Mouse (Mus musculus) G1E (cell line): ENCODE data around the gene Spata2. TPM values are rescaled to one million over a fixed set of nuclear protein-coding genes. Genes with fewer than 3 reads are reported as not detected.
A peak's percentile ranks its signal among the peaks of the same experiment; 100 is the strongest.

Experiments
- ATAC-seq: 2 replicates; pipeline ENCODE4 v1.8.0; 2016; ENCODE audit warnings: mild to moderate bottlenecking; ENCODE audit not compliant: insufficient number of reproducible peaks, poor library complexity, low FRiP score, severe bottlenecking; ENCODE audit errors: extremely low read depth
- DNase-seq: peaks from one replicate; pipeline ENCODE4 v3.0.0; 2012; ENCODE audit warnings: low spot score
- H3K27me3 ChIP-seq: 2 replicates; pipeline ENCODE4 v1.6.1; 2012; ENCODE audit warnings: mild to moderate bottlenecking, low read length, inconsistent platforms; ENCODE audit not compliant: insufficient read depth
- H3K36me3 ChIP-seq: replicated peaks from 2 replicates; pipeline ENCODE3; 2012; ENCODE audit warnings: mild to moderate bottlenecking, inconsistent platforms
- H3K4me1 ChIP-seq: 2 replicates; pipeline ENCODE4 v1.6.1; 2012; ENCODE audit warnings: low read depth, low read length, inconsistent platforms, mixed read lengths; ENCODE audit not compliant: insufficient read depth
- H3K4me3 ChIP-seq: 2 replicates; pipeline ENCODE4 v1.5.1; 2012; ENCODE audit warnings: low read depth, mild to moderate bottlenecking, inconsistent platforms, low read length, moderate library complexity, mixed read lengths
- H3K9me3 ChIP-seq: replicated peaks from 2 replicates; pipeline ENCODE4 v1.6.1; 2012; ENCODE audit warnings: inconsistent platforms
- CTCF ChIP-seq: IDR thresholded peaks from 2 replicates; pipeline ENCODE4 v1.5.1; 2012; ENCODE audit warnings: low read depth, low read length, inconsistent platforms, mixed read lengths
- GATA1 ChIP-seq: IDR thresholded peaks from 2 replicates; pipeline ENCODE4 v1.6.1; 2012; ENCODE audit warnings: borderline replicate concordance, low read length, inconsistent platforms, mixed read lengths
- GATA2 ChIP-seq: IDR thresholded peaks from 2 replicates; pipeline ENCODE4 v1.6.1; 2012; ENCODE audit warnings: low read depth, low read length, inconsistent platforms, borderline replicate concordance
- POLR2AphosphoS5 ChIP-seq: IDR thresholded peaks from 2 replicates; pipeline ENCODE4 v1.6.1; 2012; ENCODE audit warnings: low read depth, low read length, inconsistent platforms; ENCODE audit not compliant: insufficient replicate concordance
- TAL1 ChIP-seq: conservative IDR thresholded peaks from 2 replicates; pipeline ENCODE4 v1.6.1; 2012; ENCODE audit warnings: low read depth, low read length, inconsistent platforms, mixed read lengths
- polyA plus RNA-seq: library from polyadenylated mRNA; stranded (reverse); fragments of >175 nt; gene quantifications from 2 replicates; pipeline ENCODE4 v1.2.3, GENCODE M21; 2012
- total RNA-seq, 2 experiments: library from RNA; stranded (forward) in 1 of 2; stranded (reverse) in 1 of 2; fragments of 200-1000 nt in 1 of 2; fragments of >200 nt in 1 of 2; fragmentation: Nextera tagmentation in 1 of 2; gene quantifications; 2 replicates each; pipeline ENCODE4 v1.2.3; 2014 to 2017

Spata2 gene
- total RNA-seq (2014; fragmentation: Nextera tagmentation), result 11.6 and 16.2 TPM in 2 replicates
- 6.7 and 7.6 TPM in 2 replicates for total RNA-seq (2017)
- polyA plus RNA-seq, result 26.5 and 27.9 TPM in 2 replicates

DNA sequence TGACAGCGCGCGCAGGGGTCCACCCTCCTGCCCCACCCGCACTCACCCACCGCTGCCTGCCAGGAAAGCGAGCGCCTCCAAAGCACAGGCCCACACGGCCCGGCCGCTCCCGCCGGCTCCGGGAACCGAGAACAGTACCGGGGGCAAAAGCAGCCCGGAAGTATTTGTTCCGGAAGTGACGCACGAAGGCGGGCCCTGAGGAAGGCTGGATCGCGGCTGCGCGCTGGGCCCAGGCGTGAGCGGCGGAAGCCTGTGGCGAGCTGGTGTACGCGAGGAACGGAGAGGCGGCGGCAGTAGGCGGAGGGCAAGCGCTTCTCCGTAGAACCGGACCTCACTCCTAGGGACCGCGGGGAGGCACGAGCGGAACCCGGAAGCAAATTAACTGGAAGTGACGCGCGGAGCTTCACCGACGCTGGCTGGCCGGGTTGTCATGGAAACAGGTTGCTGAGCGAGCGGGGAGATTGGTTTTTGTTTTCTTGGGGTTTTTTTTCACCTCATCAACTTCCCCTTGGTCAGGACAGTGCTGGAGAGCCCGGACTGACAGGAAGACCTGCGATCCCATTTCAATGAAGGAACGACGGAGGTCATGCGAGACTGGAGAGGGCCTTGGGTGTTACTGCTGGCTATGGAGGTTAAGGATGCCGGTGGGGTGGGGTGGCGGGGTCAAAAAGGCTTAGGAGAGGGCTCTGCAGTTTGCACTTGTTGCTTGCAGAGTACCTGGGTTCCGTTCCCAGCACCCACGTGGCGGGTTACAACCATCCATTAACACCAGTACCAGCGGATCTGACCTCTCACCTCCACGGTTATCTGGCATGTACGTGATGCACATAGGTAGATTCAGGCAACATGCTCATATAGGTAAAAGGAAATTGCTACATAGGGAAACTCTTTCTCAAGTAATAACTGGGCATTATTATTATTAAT is at the start of gene Spata2:
Spata2 (minus strand) TSS at position 175 of the 924 bp plus-strand sequence.
- TF ChIP-seq TAL1, result no peak
- TF ChIP-seq POLR2AphosphoS5, result no peak
- no peak for TF ChIP-seq CTCF
- no peak for TF ChIP-seq GATA1
- TF ChIP-seq GATA2, result no peak
- H3K9me3 ChIP-seq, result no peaks in the 10 kb centered on the region
- H3K4me1 ChIP-seq, result peaks cover 37% of the 10 kb centered on the region
- H3K4me3 ChIP-seq, result peak within 1 kb of the TSS; percentile 98
- DNase-seq (peak; percentile 90), ATAC-seq (peak; percentile 68)
- peaks cover 51% of the 10 kb centered on the region for H3K36me3 ChIP-seq
- no peaks in the 10 kb centered on the region for H3K27me3 ChIP-seq

DNA sequence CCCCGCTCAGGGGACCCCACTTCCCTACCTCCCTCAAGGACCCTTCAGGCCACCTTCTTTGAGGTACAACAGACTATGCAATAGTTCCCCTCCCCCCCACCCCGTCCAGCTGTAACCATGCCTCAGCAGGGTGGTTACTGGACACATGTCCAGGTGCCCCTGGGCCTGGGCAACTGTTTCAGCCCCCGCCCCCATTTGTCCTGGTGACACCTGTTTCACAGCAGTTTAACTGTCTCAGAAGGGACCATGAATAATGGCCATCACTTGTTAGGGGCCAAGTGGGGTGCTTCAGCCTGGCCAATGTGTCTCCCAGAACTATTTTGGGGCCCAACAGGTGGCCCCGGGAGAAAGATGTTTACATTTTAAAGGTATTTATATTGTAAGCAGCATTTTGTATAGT is 49.7 kb upstream of the Spata2 start:
- no peak for ATAC-seq
- H3K4me1 ChIP-seq, result peaks cover 7% of the 10 kb centered on the region; the same call in 1 of the 2 replicates
- no peak overlapping the region for H3K4me3 ChIP-seq
- DNase-seq, result no peak
- H3K36me3 ChIP-seq, result no peaks in the 10 kb centered on the region
- no peaks in the 10 kb centered on the region for H3K9me3 ChIP-seq
- H3K27me3 ChIP-seq, result peaks cover 49% of the 10 kb centered on the region
- TF ChIP-seq POLR2AphosphoS5 (no peak), CTCF (no peak), GATA2 (no peak), GATA1 (no peak), TAL1 (no peak)

DNA sequence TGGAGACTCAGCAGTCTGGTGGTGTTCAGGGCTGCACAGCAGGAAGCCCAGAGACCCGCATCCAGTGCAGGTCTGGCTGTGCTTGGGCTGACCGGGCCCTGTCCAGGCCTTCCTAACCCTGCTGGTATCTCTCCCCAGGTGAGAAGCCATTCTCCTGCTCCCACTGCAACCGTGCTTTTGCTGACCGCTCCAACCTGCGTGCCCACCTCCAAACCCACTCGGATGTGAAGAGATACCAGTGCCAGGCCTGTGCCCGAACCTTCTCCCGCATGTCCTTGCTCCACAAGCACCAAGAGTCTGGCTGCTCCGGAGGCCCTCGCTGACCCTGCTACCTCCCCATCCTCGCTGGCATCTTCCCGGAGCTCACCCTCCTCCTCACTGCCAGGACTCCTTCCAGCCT is 49.1 kb upstream of the Spata2 start:
- Histone ChIP-seq H3K4me3 (no peak overlapping the region), H3K36me3 (no peaks in the 10 kb centered on the region), H3K4me1 (peaks cover 7% of the 10 kb centered on the region; the same call in 1 of the 2 replicates), H3K27me3 (peaks cover 54% of the 10 kb centered on the region), H3K9me3 (no peaks in the 10 kb centered on the region)
- no peak for DNase-seq
- TF ChIP-seq TAL1 (no peak), POLR2AphosphoS5 (no peak), GATA1 (no peak), CTCF (no peak), GATA2 (no peak)
- no peak for ATAC-seq

DNA sequence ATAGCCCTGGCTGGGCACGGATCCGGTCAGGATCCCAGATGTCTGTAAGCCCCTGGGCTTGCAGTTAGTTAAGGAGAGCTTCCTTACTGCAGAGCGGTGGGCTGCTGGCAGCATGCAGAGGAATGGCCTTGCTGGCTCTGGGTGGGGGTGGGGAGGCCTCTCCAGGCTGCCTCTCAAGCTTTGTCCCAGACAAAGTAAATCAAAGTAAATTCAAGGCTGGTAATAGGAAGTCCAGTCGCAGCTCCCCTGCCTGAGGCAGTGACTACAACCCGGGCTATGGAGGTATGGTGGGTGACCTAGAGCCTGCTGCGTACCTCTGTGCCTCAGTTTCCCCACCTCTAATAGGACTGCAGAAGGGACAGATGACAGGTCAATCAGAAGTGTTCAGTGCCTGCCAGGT is 48.6 kb upstream of the Spata2 start:
- no peaks in the 10 kb centered on the region for H3K9me3 ChIP-seq
- H3K4me1 ChIP-seq, result peaks cover 7% of the 10 kb centered on the region; the same call in 1 of the 2 replicates
- peaks cover 58% of the 10 kb centered on the region for H3K27me3 ChIP-seq
- no peak for DNase-seq
- no peaks in the 10 kb centered on the region for H3K36me3 ChIP-seq
- ATAC-seq, result no peak
- TF ChIP-seq CTCF (no peak), GATA1 (no peak), TAL1 (no peak), POLR2AphosphoS5 (no peak), GATA2 (no peak)
- no peak overlapping the region for H3K4me3 ChIP-seq

DNA sequence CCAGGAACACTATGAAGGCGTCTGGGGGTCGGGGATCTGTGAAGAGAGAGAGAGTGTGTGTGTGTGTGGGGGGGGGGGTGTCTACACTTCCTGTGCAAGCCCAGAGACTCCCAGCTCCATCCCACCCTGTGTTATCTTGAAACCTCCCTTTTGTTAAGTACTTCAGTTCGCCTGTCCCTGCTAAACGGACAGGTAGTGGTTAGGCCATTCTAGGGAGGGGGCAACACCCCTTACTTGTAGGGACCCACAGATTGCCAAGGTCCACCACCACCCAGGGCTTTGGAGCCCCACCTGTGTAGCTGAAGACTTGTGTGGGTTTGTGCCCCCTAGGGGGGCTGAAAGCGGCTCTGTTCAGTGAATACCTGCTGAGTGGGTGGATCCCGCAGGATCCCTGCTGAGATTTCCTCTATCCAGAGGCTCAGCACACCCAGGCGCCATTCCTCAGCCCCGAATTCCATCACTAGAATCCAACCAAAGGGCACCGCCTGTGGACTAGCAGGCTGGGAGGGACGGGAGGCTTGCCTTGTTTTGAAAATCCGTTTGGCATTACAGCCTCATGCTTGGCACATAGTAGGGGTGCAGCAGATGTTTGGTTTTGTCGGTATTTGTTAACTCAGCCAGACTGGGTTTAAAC is 47.9 kb upstream of the Spata2 start:
- no peak overlapping the region for H3K4me3 ChIP-seq
- no peaks in the 10 kb centered on the region for H3K9me3 ChIP-seq
- H3K27me3 ChIP-seq, result peaks cover 62% of the 10 kb centered on the region
- H3K36me3 ChIP-seq, result no peaks in the 10 kb centered on the region
- DNase-seq (no peak), ATAC-seq (no peak)
- H3K4me1 ChIP-seq, result peaks cover 7% of the 10 kb centered on the region; the same call in 1 of the 2 replicates
- TF ChIP-seq GATA2, result no peak
- TF ChIP-seq POLR2AphosphoS5, result no peak
- TF ChIP-seq CTCF, result no peak
- TF ChIP-seq GATA1, result no peak
- TF ChIP-seq TAL1, result no peak

DNA sequence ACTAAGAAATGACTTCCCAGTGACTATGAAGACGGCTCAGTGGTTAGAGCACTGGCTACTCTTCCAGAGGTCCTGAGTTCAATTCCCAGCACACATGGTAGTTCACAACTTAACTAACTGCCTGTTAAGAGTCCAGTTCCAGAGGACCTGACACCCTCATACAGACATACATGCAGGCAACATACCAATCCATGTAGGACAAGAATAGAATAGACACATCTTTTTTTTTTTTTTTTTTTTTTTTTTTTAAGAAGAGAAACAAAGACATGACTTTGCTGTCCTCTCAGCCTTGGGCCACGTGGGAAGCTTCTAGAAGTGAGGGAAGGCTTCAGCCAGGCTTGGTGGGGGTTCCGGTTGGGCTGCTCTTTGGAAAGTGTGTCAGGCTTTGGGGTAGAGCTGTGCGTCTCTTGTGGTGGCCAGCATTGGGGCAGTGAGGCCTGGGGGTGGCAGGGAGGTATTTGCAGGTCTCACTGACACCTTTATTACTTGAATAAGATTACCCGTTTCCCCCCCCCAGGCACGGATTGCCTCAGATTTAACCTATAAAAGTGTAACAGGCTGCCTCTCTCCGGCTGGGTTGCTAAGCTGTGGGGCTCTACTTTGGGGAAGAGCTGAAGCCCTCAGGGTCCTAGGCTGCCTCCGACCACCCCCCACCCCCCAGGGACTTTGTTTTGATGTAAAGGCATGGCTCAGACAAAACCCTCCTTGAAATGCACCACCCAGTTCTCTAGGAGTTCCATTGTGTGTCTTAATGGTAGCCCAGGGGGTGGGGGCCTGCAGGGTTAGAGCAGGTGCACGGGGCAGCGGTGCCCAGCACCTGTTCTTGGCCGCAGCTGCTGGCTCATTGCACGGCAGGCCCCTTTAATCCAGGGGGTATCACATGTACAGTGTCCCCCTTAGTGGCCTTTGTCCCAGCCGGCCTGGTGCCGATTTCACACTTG is 47.1 kb upstream of the Spata2 start:
- ATAC-seq (no peak), DNase-seq (no peak)
- H3K9me3 ChIP-seq, result no peaks in the 10 kb centered on the region
- H3K4me1 ChIP-seq, result peaks cover 7% of the 10 kb centered on the region; the same call in 1 of the 2 replicates
- no peaks in the 10 kb centered on the region for H3K36me3 ChIP-seq
- peaks cover 65% of the 10 kb centered on the region for H3K27me3 ChIP-seq
- TF ChIP-seq TAL1, result no peak
- H3K4me3 ChIP-seq, result no peak overlapping the region
